Mouse (Mus musculus) limb, embryonic 13.5 days (tissue): Measurements from ENCODE around the gene Tcn2. TPM values are rescaled to one million over a fixed set of nuclear protein-coding genes. Genes with fewer than 3 reads are reported as not detected.
A peak's percentile ranks its signal among the peaks of the same experiment; 100 is the strongest.

Source experiments
- ATAC-seq: fragments of 200-750 bp; cut with Nextera tagmentation; 2 replicates; pipeline ENCODE4 v1.8.0; 2017; ENCODE audit warnings: low read depth, moderate number of reproducible peaks, moderate TSS enrichment; ENCODE audit not compliant: low FRiP score
- H3K27ac ChIP-seq: fragments of 300-500 bp; sonication (generic); 2 replicates; pipeline ENCODE4 v1.5.1; 2015; ENCODE audit warnings: inconsistent platforms, mild to moderate bottlenecking, moderate library complexity
- H3K27me3 ChIP-seq: fragments of 300-500 bp; sonication (generic); 2 replicates; pipeline ENCODE4 v1.6.1; 2015; ENCODE audit warnings: mild to moderate bottlenecking, inconsistent platforms
- H3K36me3 ChIP-seq: fragments of 300-500 bp; sonication (generic); 2 replicates; pipeline ENCODE4 v1.6.1; 2015; ENCODE audit warnings: inconsistent platforms, mild to moderate bottlenecking, moderate library complexity
- H3K4me1 ChIP-seq: fragments of 300-500 bp; sonication (generic); 2 replicates; pipeline ENCODE4 v1.6.1; 2015; ENCODE audit warnings: inconsistent platforms
- H3K4me2 ChIP-seq: fragments of 300-500 bp; sonication (generic); replicated peaks from 2 replicates; pipeline ENCODE4 v1.6.1; 2015; ENCODE audit warnings: inconsistent platforms, mild to moderate bottlenecking, moderate library complexity
- H3K4me3 ChIP-seq: fragments of 300-500 bp; sonication (generic); 2 replicates; pipeline ENCODE4 v1.5.1; 2015; ENCODE audit warnings: moderate library complexity, mild to moderate bottlenecking, inconsistent platforms
- H3K9ac ChIP-seq: fragments of 300-500 bp; sonication (generic); 2 replicates; pipeline ENCODE4 v1.6.1; 2015; ENCODE audit warnings: mild to moderate bottlenecking, inconsistent platforms
- H3K9me3 ChIP-seq: fragments of 300-500 bp; sonication (generic); 2 replicates; pipeline ENCODE4 v1.6.1; 2016; ENCODE audit warnings: inconsistent platforms
- WGBS: fragments of 180-500 bp; shearing (Covaris S2); methylation state at CpG from one replicate; pipeline ENCODE4 v1.1.7; 2015; 5-methylcytosine and 5-hydroxymethylcytosine counted together
- polyA plus RNA-seq: library from polyadenylated mRNA; unstranded; fragments of >200 nt; fragmentation: Nextera tagmentation; extraction: Ambion mirVana; gene quantifications from 2 replicates; pipeline ENCODE4 v1.2.1, GENCODE M21; 2015

Tcn2 gene
- polyA plus RNA-seq, 1 experiment from 2014 or later = 44.1 TPM

DNA sequence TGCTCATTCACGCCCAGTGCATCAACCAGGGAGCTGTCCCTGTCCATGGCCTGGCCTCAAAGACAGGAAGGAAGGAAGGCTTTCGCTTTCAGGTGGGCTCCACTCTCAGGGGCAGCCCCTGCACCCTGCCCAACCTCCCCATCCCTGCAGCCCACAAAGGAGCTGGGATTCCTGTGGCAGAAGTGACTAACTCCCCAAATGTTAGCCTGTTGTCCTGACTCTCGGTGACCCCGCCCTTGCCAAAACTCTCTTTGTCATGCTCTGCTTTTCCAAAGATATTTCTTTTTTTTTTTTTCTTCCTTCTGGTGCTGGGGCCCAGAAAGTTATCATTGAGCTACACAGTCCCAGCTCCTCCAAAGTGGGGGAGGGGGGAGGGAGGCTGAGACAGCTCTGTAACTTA lies 22.7 kb downstream of the Tcn2 start:
- no peak for ATAC-seq
- Histone ChIP-seq H3K27me3 (peaks cover 16% of the 10 kb centered on the region), H3K4me2 (no peak overlapping the region), H3K9me3 (no peaks in the 10 kb centered on the region), H3K9ac (no peak overlapping the region), H3K4me3 (no peak overlapping the region), H3K27ac (no peak overlapping the region), H3K4me1 (peaks cover 26% of the 10 kb centered on the region), H3K36me3 (no peaks in the 10 kb centered on the region)
- 88% methylated on average over 4 of the region's 4 CpGs for WGBS

DNA sequence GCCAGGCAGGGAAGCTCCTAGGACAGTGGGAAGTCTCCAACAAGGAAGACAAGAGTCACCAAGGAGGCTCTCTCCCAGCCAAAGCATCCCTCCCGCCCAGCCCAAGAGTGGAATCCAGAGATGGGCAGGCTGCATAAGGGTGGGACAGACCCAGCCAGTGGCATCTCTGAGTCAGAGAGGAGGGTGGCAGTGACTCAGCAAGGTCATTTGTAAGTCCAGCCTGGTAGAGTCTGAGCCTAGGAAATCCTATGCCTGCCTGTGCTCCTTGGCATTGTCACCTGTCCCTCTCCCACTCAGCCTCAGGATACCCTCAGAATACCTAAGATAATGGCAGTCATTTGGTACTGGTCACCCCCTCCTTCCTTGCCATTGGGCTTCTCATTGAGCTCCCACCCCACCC lies 26.5 kb downstream of the Tcn2 start:
- Histone ChIP-seq H3K27ac (no peak overlapping the region), H3K4me2 (no peak overlapping the region), H3K9me3 (no peaks in the 10 kb centered on the region), H3K9ac (no peak overlapping the region), H3K4me3 (no peak overlapping the region), H3K27me3 (no peaks in the 10 kb centered on the region), H3K36me3 (no peaks in the 10 kb centered on the region), H3K4me1 (0 out of 2 replicates have a peak, but pooled peaks cover 2% of the 10 kb centered on the region)
- no peak for ATAC-seq
- WGBS = 87% methylated on average over 1 of the region's 1 CpGs

DNA sequence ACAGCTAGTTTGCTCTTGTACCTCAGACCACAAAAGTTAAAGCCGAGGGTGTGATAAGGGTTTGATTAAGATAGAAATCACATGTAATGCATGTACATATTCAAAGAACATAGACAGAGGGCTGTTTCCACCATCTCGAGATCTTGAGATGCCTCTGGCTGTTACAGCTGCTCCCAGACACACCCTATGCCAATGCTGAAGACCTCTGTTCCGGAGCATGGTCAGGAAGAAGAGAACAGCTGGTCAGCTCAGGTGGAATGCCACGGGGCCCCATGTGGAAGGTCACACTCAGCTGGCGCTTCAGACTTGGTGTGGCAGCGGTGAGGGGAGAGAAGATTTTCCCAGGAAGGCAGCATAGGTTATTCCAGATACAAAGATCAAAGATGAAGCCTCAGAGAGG lies 27.3 kb downstream of the Tcn2 start:
- 79% methylated on average over 6 of the region's 6 CpGs for WGBS

DNA sequence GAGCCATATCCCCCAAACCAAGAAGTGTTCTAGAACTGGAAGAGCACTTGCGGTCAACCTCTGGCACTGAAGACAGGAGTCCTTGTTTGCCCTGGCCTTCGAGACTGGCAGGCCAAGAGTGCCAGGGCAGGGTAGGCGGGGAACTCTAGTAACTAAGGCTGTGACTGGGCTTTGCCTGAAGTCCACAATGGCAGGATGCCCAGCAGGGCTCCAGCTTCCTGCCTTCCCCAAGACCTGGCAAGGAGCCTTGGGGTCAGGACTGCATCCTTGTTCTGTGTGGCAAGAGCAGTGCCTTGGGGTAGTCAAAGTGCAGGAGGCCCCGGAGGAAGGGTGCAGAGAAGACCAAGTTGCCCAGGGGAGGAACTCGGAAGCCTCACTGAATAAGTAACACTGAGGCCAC lies 28.9 kb downstream of the Tcn2 start:
- peaks cover 7% of the 10 kb centered on the region for H3K36me3 ChIP-seq
- no peak overlapping the region for H3K4me2 ChIP-seq
- H3K9ac ChIP-seq = no peak overlapping the region
- no peak overlapping the region for H3K4me3 ChIP-seq
- no peak for ATAC-seq
- H3K27ac ChIP-seq = no peak overlapping the region
- H3K27me3 ChIP-seq = no peaks in the 10 kb centered on the region
- WGBS = 74% methylated on average over 5 of the region's 5 CpGs
- H3K9me3 ChIP-seq = no peaks in the 10 kb centered on the region
- H3K4me1 ChIP-seq = no peaks in the 10 kb centered on the region

More for the DNA sequence above, 27.3 kb downstream of the Tcn2 start:
- Histone ChIP-seq H3K27ac (no peak overlapping the region), H3K27me3 (no peaks in the 10 kb centered on the region), H3K4me2 (no peak overlapping the region), H3K4me3 (no peak overlapping the region), H3K9me3 (no peaks in the 10 kb centered on the region), H3K36me3 (no peaks in the 10 kb centered on the region), H3K4me1 (0 out of 2 replicates have a peak, but pooled peaks cover 2% of the 10 kb centered on the region), H3K9ac (no peak overlapping the region)
- no peak for ATAC-seq

DNA sequence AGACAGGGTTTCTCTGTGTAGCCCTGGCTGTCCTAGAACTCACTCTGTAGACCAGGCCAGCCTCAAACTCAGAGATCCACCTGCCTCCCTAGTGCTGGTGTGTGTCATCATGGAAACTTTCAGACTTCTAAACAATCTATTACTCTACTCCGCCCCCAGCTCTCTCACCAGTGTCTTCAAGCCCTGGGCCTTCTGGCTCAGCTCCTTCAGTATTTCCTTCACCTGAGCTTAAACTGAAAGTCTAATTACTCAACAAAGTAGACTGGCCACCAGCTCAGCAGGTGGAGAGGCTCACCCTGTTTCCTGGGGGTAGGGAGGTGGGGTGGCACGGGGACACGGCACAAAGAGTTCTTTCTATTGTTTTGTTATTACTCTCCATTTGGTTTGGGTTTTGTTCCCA lies 29.4 kb downstream of the Tcn2 start:
- Histone ChIP-seq H3K27ac (no peak overlapping the region), H3K27me3 (no peaks in the 10 kb centered on the region), H3K4me2 (no peak overlapping the region), H3K9ac (no peak overlapping the region), H3K4me1 (no peaks in the 10 kb centered on the region), H3K4me3 (no peak overlapping the region), H3K9me3 (no peaks in the 10 kb centered on the region), H3K36me3 (peaks cover 11% of the 10 kb centered on the region)
- 82% methylated on average over 3 of the region's 3 CpGs for WGBS
- no peak for ATAC-seq

DNA sequence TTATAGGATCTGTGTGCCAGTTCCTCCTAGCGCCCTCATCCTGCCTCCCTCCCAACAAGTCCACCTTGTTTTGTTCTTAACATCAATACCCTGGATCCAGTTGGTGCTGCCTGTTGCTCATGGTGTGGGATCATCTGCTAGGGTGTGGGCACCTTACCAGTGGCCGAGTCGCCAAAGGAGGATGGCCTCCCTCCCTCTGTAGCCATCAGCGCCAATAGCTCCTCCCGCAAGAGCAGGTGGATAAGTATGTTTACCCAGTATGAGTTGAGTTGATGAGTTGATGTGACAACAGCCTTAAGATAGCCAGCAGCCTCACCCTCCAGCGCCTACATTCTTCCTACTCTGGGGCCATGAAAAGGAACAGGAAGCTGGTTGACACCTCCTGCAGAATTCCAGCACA lies 31.7 kb downstream of the Tcn2 start:
- Histone ChIP-seq H3K9me3 (no peaks in the 10 kb centered on the region), H3K4me1 (0 out of 2 replicates have a peak, but pooled peaks cover 2% of the 10 kb centered on the region), H3K27me3 (no peaks in the 10 kb centered on the region), H3K9ac (no peak overlapping the region), H3K4me3 (no peak overlapping the region), H3K36me3 (peaks cover 16% of the 10 kb centered on the region), H3K27ac (no peak overlapping the region), H3K4me2 (no peak overlapping the region)
- ATAC-seq = no peak
- 82% methylated on average over 6 of the region's 6 CpGs for WGBS

DNA sequence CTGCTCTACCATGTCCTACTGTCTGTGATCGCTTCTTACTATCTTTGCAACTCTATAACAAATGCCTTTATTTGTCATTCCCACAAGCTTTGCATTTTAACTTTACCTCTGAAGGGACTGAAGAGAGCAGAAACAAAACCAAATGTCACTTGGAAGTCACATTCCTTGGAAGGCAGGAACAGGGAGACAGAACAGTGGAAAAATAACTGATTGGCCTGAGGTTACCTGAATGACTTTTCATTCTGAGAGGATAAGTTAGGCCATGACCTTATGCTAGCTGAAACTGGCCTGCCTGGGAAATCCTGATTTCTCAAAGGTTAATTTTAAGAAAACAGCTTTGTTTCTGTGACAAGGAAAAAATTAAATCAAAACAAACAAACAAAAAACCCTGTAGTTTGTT lies 36.0 kb downstream of the Tcn2 start:
- no peaks in the 10 kb centered on the region for H3K27me3 ChIP-seq
- no peaks in the 10 kb centered on the region for H3K9me3 ChIP-seq
- H3K36me3 ChIP-seq = peaks cover 16% of the 10 kb centered on the region
- ATAC-seq = no peak
- H3K4me2 ChIP-seq = no peak overlapping the region
- H3K4me3 ChIP-seq = no peak overlapping the region
- H3K27ac ChIP-seq = no peak overlapping the region
- H3K4me1 ChIP-seq = 0 out of 2 replicates have a peak, but pooled peaks cover 2% of the 10 kb centered on the region
- no peak overlapping the region for H3K9ac ChIP-seq
- 93% methylated on average over 1 of the region's 1 CpGs for WGBS

DNA sequence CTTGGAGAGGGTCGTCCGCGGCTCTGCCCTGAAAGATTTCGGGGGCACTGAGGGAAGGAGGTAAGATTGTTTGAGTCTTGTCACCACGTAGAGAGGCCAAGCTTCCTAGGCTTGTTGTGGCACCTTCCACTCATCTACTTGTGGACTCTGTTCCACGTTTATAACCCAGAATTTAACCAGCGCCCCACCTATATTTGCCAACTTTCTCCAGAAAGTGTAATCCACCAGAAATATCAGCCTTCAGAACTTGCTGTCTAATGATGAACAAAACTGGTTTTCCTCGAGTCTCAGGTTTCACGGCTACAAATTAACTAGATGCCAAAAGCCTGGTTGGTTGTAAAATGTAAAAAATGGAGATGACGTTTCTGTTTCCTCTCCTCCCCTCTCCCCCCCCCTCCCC lies 36.5 kb downstream of the Tcn2 start:
- H3K36me3 ChIP-seq = peaks cover 16% of the 10 kb centered on the region
- peak overlapping the region; percentile 87 for H3K4me2 ChIP-seq
- peak overlapping the region; percentile 70 for H3K9ac ChIP-seq
- WGBS = 2% methylated on average over 10 of the region's 10 CpGs
- H3K27ac ChIP-seq = peak overlapping the region; percentile 67; the same call in 1 of the 2 replicates
- peak overlapping the region; percentile 57 for H3K4me3 ChIP-seq
- 0 out of 2 replicates have a peak, but pooled peaks cover 2% of the 10 kb centered on the region for H3K4me1 ChIP-seq
- H3K27me3 ChIP-seq = no peaks in the 10 kb centered on the region
- H3K9me3 ChIP-seq = no peaks in the 10 kb centered on the region
- ATAC-seq = no peak

DNA sequence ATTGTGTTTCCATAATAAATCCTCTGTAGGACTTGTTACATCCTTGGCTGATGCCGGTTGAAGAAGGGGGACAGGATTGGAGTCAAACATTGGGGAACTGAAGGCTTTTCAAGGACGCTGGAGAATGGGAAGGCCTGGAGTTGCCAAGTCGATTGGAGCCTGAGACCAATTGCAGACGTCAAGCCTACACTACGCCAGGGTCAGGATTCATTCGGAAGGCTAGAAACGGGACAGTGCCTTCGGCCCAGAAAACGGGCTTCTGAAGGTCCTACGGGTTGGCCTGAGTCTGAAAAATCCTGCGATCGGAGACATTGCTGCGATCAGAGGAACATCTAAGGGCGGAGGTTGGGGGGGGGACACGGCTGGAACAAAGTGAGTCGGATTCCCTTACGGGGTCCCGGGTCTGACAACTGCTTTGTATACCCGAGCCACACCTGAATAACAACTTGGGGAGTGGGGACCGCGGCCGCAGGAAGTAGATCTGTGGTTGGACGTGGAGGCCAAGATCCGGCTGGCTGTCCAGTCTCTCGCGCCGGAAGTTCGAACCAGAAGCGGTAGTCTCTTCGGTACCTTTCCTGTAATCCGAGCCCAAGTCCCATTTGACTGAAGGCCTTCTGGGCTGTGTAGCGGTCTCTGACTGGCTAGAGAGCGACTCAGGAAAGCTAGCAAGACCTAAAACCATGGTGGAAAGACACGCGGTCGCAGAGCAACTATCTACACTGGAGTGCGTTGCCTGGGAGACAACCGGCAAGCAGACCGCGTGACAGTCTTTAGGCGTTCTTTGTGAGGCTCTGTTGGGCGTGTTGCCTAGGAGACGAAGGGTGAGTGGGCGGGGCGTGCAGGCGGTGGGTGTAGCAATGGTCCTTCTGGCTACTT lies 37.3 kb downstream of the Tcn2 start, which contains the start of the genes 4921536K21Rik and Dusp18:
4921536K21Rik (minus strand) TSS at position 693 of the 876 bp plus-strand sequence.
Dusp18 (plus strand) TSS at position 835 of the 876 bp plus-strand sequence.
- H3K27me3 ChIP-seq = no peaks in the 10 kb centered on the region
- WGBS = 3% methylated on average over 46 of the region's 46 CpGs
- no peaks in the 10 kb centered on the region for H3K9me3 ChIP-seq
- H3K4me2 ChIP-seq = peak within 1 kb of the TSS; percentile 87
- H3K4me1 ChIP-seq = 0 out of 2 replicates have a peak, but pooled peaks cover 2% of the 10 kb centered on the region
- peak; percentile 97 for ATAC-seq
- H3K9ac ChIP-seq = peak within 1 kb of the TSS; percentile 70
- peak within 1 kb of the TSS; percentile 67 for H3K27ac ChIP-seq
- H3K4me3 ChIP-seq = peak within 1 kb of the TSS; percentile 57
- peaks cover 16% of the 10 kb centered on the region for H3K36me3 ChIP-seq

DNA sequence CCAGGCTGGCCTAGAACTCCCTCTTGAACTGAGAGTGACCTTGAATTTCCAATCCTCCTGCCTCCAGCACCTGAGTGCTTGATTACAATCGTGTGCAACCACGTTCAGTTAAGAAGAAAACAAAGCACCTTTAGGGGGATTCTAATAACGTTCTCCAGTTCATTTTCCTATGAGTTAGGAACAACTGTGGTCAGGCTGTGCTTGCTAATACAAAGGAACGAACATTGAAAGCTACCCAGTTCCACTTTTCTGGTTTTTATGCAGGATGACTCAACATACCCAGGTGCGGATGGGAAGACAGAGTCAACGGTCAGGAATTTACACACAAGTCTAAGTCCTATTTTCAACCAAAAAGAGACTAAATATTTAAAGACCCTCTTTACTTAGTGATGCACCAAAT lies 38.0 kb downstream of the Tcn2 start:
- H3K4me1 ChIP-seq = 0 out of 2 replicates have a peak, but pooled peaks cover 2% of the 10 kb centered on the region
- no peaks in the 10 kb centered on the region for H3K9me3 ChIP-seq
- no peak overlapping the region for H3K27ac ChIP-seq
- ATAC-seq = no peak
- H3K9ac ChIP-seq = no peak overlapping the region
- H3K36me3 ChIP-seq = peaks cover 16% of the 10 kb centered on the region
- no peaks in the 10 kb centered on the region for H3K27me3 ChIP-seq
- peak overlapping the region; percentile 87 for H3K4me2 ChIP-seq
- H3K4me3 ChIP-seq = no peak overlapping the region
- WGBS = 80% methylated on average over 6 of the region's 6 CpGs

DNA sequence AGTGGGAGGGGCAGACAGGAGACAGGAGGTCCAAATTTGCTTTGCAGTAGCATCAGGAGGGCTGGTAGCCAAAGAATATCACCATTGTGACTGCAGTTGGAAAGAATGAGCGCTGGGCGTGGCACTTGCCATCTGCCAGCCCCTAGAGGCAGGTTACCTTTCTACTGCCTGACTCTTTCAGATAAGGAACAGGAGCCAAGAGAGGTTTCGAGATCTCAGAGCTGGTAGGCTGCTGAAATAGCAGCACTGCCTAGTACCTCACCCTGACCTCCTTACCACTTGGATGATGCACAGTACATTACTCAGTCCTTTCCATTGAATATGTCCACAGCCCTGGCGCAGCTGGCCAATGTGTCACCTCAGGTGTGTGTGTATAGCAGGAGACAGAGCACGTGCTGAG lies 44.6 kb downstream of the Tcn2 start:
- no peak overlapping the region for H3K27ac ChIP-seq
- WGBS = 79% methylated on average over 5 of the region's 5 CpGs
- ATAC-seq = no peak
- H3K4me2 ChIP-seq = no peak overlapping the region
- H3K9ac ChIP-seq = no peak overlapping the region
- no peaks in the 10 kb centered on the region for H3K27me3 ChIP-seq
- no peaks in the 10 kb centered on the region for H3K9me3 ChIP-seq
- H3K36me3 ChIP-seq = no peaks in the 10 kb centered on the region
- H3K4me1 ChIP-seq = 0 out of 2 replicates have a peak, but pooled peaks cover 5% of the 10 kb centered on the region
- no peak overlapping the region for H3K4me3 ChIP-seq

DNA sequence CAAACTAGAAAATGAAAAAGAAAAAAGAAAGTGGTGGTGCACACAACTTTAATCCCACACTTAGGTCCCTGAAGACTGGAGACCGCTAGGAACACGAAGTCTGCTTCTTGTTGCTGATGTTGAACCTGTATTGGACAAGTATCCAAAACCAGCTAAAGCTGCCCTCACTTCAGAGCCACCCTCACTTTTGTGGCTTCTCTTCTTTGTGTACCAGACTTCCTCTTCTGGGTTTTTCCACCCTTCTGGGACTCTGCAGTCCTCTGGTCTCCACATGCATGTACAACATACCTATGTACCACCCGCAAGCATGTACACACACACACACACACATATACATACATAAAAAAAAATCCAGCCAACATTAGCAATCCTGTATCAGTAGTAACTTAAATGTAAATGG lies 48.2 kb downstream of the Tcn2 start:
- Histone ChIP-seq H3K4me3 (no peak overlapping the region), H3K4me1 (0 out of 2 replicates have a peak, but pooled peaks cover 5% of the 10 kb centered on the region), H3K27ac (no peak overlapping the region), H3K9ac (no peak overlapping the region), H3K36me3 (no peaks in the 10 kb centered on the region), H3K4me2 (no peak overlapping the region), H3K9me3 (no peaks in the 10 kb centered on the region), H3K27me3 (0 out of 2 replicates have a peak, but pooled peaks cover 5% of the 10 kb centered on the region)
- 90% methylated on average over 3 of the region's 3 CpGs for WGBS
- no peak for ATAC-seq
